Mouse (Mus musculus): ENCODE results near the gene Ice1. TPM values are rescaled to one million over a fixed set of nuclear protein-coding genes. Genes with fewer than 3 reads are reported as not detected.

Gene Ice1
- polyA plus RNA-seq, 1 experiment from 2014 or later, result 8.3 TPM

- H3K27me3 ChIP-seq (replicated peaks; ENCODE audit: control insufficient read depth, insufficient read depth, low read length), result no peaks in the 10 kb centered on the region
- H3K27ac ChIP-seq (ENCODE audit: low read length), result no peak overlapping the region
- H3K4me3 ChIP-seq (ENCODE audit: low read length), result no peak overlapping the region
- WGBS, result 81% methylated on average over 4 of the region's 4 CpGs
- no peaks in the 10 kb centered on the region for H3K9me3 ChIP-seq (ENCODE audit: control insufficient read depth, low read length)
- no peak overlapping the region for H3K9ac ChIP-seq (ENCODE audit: low read depth, low read length)
- no peaks in the 10 kb centered on the region for H3K36me3 ChIP-seq (ENCODE audit: control insufficient read depth, insufficient read depth, low read length)
- H3K4me1 ChIP-seq (ENCODE audit: control insufficient read depth, insufficient read depth, low read length), result 0 out of 2 replicates have a peak, but pooled peaks cover 4% of the 10 kb centered on the region
- ATAC-seq, result no peak
- H3K4me2 ChIP-seq (ENCODE audit: low read depth, low read length), result no peak overlapping the region
Measured at GRCm38 (mm10) chr13:70659715-70660114, 22.3 kb upstream of the Ice1 start.

- H3K4me3 ChIP-seq (ENCODE audit: low read length), result no peak overlapping the region
- 57% methylated on average over 4 of the region's 4 CpGs for WGBS
- ATAC-seq, result no peak
- H3K4me1 ChIP-seq (ENCODE audit: control insufficient read depth, insufficient read depth, low read length), result 0 out of 2 replicates have a peak, but pooled peaks cover 4% of the 10 kb centered on the region
- H3K4me2 ChIP-seq (ENCODE audit: low read depth, low read length), result no peak overlapping the region
- H3K27ac ChIP-seq (ENCODE audit: low read length), result no peak overlapping the region
- no peaks in the 10 kb centered on the region for H3K9me3 ChIP-seq (ENCODE audit: control insufficient read depth, low read length)
- no peak overlapping the region for H3K9ac ChIP-seq (ENCODE audit: low read depth, low read length)
- no peaks in the 10 kb centered on the region for H3K27me3 ChIP-seq (replicated peaks; ENCODE audit: control insufficient read depth, insufficient read depth, low read length)
- no peaks in the 10 kb centered on the region for H3K36me3 ChIP-seq (ENCODE audit: control insufficient read depth, insufficient read depth, low read length)
Measured at GRCm38 (mm10) chr13:70656741-70657140, 19.3 kb upstream of the Ice1 start.

- Histone ChIP-seq H3K9me3 (ENCODE audit: control insufficient read depth, low read length) (no peaks in the 10 kb centered on the region), H3K27ac (ENCODE audit: low read length) (no peak overlapping the region), H3K4me1 (ENCODE audit: control insufficient read depth, insufficient read depth, low read length) (0 out of 2 replicates have a peak, but pooled peaks cover 4% of the 10 kb centered on the region), H3K9ac (ENCODE audit: low read depth, low read length) (no peak overlapping the region), H3K36me3 (ENCODE audit: control insufficient read depth, insufficient read depth, low read length) (no peaks in the 10 kb centered on the region), H3K27me3 (replicated peaks; ENCODE audit: control insufficient read depth, insufficient read depth, low read length) (no peaks in the 10 kb centered on the region), H3K4me3 (ENCODE audit: low read length) (no peak overlapping the region), H3K4me2 (ENCODE audit: low read depth, low read length) (no peak overlapping the region)
- no peak; the same call in 1 of the 2 replicates for ATAC-seq
- 50% methylated on average over 8 of the region's 8 CpGs for WGBS
Measured at GRCm38 (mm10) chr13:70656329-70656728, 18.9 kb upstream of the Ice1 start.

- no peak overlapping the region for H3K4me3 ChIP-seq (ENCODE audit: low read length)
- no peaks in the 10 kb centered on the region for H3K9me3 ChIP-seq (ENCODE audit: control insufficient read depth, low read length)
- H3K27ac ChIP-seq (ENCODE audit: low read length), result no peak overlapping the region
- no peaks in the 10 kb centered on the region for H3K27me3 ChIP-seq (replicated peaks; ENCODE audit: control insufficient read depth, insufficient read depth, low read length)
- WGBS, result 62% methylated on average over 12 of the region's 12 CpGs
- H3K4me1 ChIP-seq (ENCODE audit: control insufficient read depth, insufficient read depth, low read length), result 0 out of 2 replicates have a peak, but pooled peaks cover 4% of the 10 kb centered on the region
- 0 out of 2 replicates have a peak, but pooled peaks have one; percentile 37 for ATAC-seq
- H3K4me2 ChIP-seq (ENCODE audit: low read depth, low read length), result no peak overlapping the region
- no peak overlapping the region for H3K9ac ChIP-seq (ENCODE audit: low read depth, low read length)
- H3K36me3 ChIP-seq (ENCODE audit: control insufficient read depth, insufficient read depth, low read length), result no peaks in the 10 kb centered on the region
Measured at GRCm38 (mm10) chr13:70655570-70655969, 18.1 kb upstream of the Ice1 start.

- Histone ChIP-seq H3K27me3 (replicated peaks; ENCODE audit: control insufficient read depth, insufficient read depth, low read length) (no peaks in the 10 kb centered on the region), H3K9ac (ENCODE audit: low read depth, low read length) (no peak overlapping the region), H3K9me3 (ENCODE audit: control insufficient read depth, low read length) (no peaks in the 10 kb centered on the region), H3K4me1 (ENCODE audit: control insufficient read depth, insufficient read depth, low read length) (peaks cover 8% of the 10 kb centered on the region; the same call in 1 of the 2 replicates), H3K36me3 (ENCODE audit: control insufficient read depth, insufficient read depth, low read length) (no peaks in the 10 kb centered on the region), H3K4me2 (ENCODE audit: low read depth, low read length) (no peak overlapping the region), H3K4me3 (ENCODE audit: low read length) (no peak overlapping the region), H3K27ac (ENCODE audit: low read length) (0 out of 2 replicates have a peak overlapping the region, but pooled peaks have one; percentile 4)
- peak; percentile 38; the same call in 1 of the 2 replicates for ATAC-seq
- WGBS, result 42% methylated on average over 5 of the region's 5 CpGs
Measured at GRCm38 (mm10) chr13:70654091-70654770, 16.8 kb upstream of the Ice1 start.

- Histone ChIP-seq H3K4me1 (ENCODE audit: control insufficient read depth, insufficient read depth, low read length) (peaks cover 8% of the 10 kb centered on the region; the same call in 1 of the 2 replicates), H3K27ac (ENCODE audit: low read length) (no peak overlapping the region), H3K9ac (ENCODE audit: low read depth, low read length) (no peak overlapping the region), H3K27me3 (replicated peaks; ENCODE audit: control insufficient read depth, insufficient read depth, low read length) (no peaks in the 10 kb centered on the region), H3K4me2 (ENCODE audit: low read depth, low read length) (no peak overlapping the region), H3K36me3 (ENCODE audit: control insufficient read depth, insufficient read depth, low read length) (no peaks in the 10 kb centered on the region), H3K4me3 (ENCODE audit: low read length) (no peak overlapping the region), H3K9me3 (ENCODE audit: control insufficient read depth, low read length) (no peaks in the 10 kb centered on the region)
- whole genome bisulfite sequencing, result 82% methylated on average over 2 of the region's 2 CpGs
- ATAC-seq, result no peak
Measured at GRCm38 (mm10) chr13:70653457-70653856, 16.0 kb upstream of the Ice1 start.

- H3K4me1 ChIP-seq (ENCODE audit: control insufficient read depth, insufficient read depth, low read length), result peaks cover 6% of the 10 kb centered on the region; the same call in 1 of the 2 replicates
- H3K9ac ChIP-seq (ENCODE audit: low read depth, low read length), result no peak overlapping the region
- H3K4me2 ChIP-seq (ENCODE audit: low read depth, low read length), result no peak overlapping the region
- no peaks in the 10 kb centered on the region for H3K27me3 ChIP-seq (replicated peaks; ENCODE audit: control insufficient read depth, insufficient read depth, low read length)
- H3K36me3 ChIP-seq (ENCODE audit: control insufficient read depth, insufficient read depth, low read length), result no peaks in the 10 kb centered on the region
- H3K27ac ChIP-seq (ENCODE audit: low read length), result no peak overlapping the region
- 52% methylated on average over 3 of the region's 3 CpGs for WGBS
- no peaks in the 10 kb centered on the region for H3K9me3 ChIP-seq (ENCODE audit: control insufficient read depth, low read length)
- H3K4me3 ChIP-seq (ENCODE audit: low read length), result no peak overlapping the region
- ATAC-seq, result no peak
Measured at GRCm38 (mm10) chr13:70650011-70650436, 12.6 kb upstream of the Ice1 start.

GRCm38 (mm10) chr13:70645968-70646505 lies 8.6 kb upstream of the Ice1 start:
- 53% methylated on average over 10 of the region's 10 CpGs for WGBS

GRCm38 (mm10) chr13:70644083-70644462 lies 6.6 kb upstream of the Ice1 start:
- Histone ChIP-seq H3K9ac (ENCODE audit: low read depth, low read length) (no peak overlapping the region), H3K27ac (ENCODE audit: low read length) (no peak overlapping the region), H3K4me1 (ENCODE audit: control insufficient read depth, insufficient read depth, low read length) (0 out of 2 replicates have a peak, but pooled peaks cover 2% of the 10 kb centered on the region), H3K9me3 (ENCODE audit: control insufficient read depth, low read length) (no peaks in the 10 kb centered on the region), H3K36me3 (ENCODE audit: control insufficient read depth, insufficient read depth, low read length) (no peaks in the 10 kb centered on the region), H3K4me2 (ENCODE audit: low read depth, low read length) (no peak overlapping the region), H3K27me3 (replicated peaks; ENCODE audit: control insufficient read depth, insufficient read depth, low read length) (no peaks in the 10 kb centered on the region), H3K4me3 (ENCODE audit: low read length) (no peak overlapping the region)
- WGBS, result 54% methylated on average over 3 of the region's 3 CpGs
- no peak for ATAC-seq

More at GRCm38 (mm10) chr13:70645968-70646505, 8.6 kb upstream of the Ice1 start:
- ATAC-seq, result peak; percentile 22; the same call in 1 of the 2 replicates
- Histone ChIP-seq H3K4me1 (ENCODE audit: control insufficient read depth, insufficient read depth, low read length) (peaks cover 6% of the 10 kb centered on the region; the same call in 1 of the 2 replicates), H3K9me3 (ENCODE audit: control insufficient read depth, low read length) (no peaks in the 10 kb centered on the region), H3K9ac (ENCODE audit: low read depth, low read length) (no peak overlapping the region), H3K4me2 (ENCODE audit: low read depth, low read length) (no peak overlapping the region), H3K27ac (ENCODE audit: low read length) (no peak overlapping the region), H3K27me3 (replicated peaks; ENCODE audit: control insufficient read depth, insufficient read depth, low read length) (no peaks in the 10 kb centered on the region), H3K4me3 (ENCODE audit: low read length) (no peak overlapping the region), H3K36me3 (ENCODE audit: control insufficient read depth, insufficient read depth, low read length) (no peaks in the 10 kb centered on the region)

Measured in intestine, embryonic 16.5 days (tissue).